Mouse (Mus musculus) limb, embryonic 13.5 days (tissue): ENCODE data around the gene Ttc25. TPM values are rescaled to one million over a fixed set of nuclear protein-coding genes. Genes with fewer than 3 reads are reported as not detected.
A peak's percentile ranks its signal among the peaks of the same experiment; 100 is the strongest.
"Not testable (repeated sequence)": the region's sequence is repeated elsewhere in the genome, so short reads cannot be mapped to it uniquely, and the experiment has no call there.

Source experiments
- ATAC-seq: fragments of 200-750 bp; cut with Nextera tagmentation; 2 replicates; pipeline ENCODE4 v1.8.0; 2017; ENCODE audit warnings: low read depth, moderate number of reproducible peaks, moderate TSS enrichment; ENCODE audit not compliant: low FRiP score
- H3K27ac ChIP-seq: fragments of 300-500 bp; sonication (generic); 2 replicates; pipeline ENCODE4 v1.5.1; 2015; ENCODE audit warnings: inconsistent platforms, mild to moderate bottlenecking, moderate library complexity
- H3K27me3 ChIP-seq: fragments of 300-500 bp; sonication (generic); 2 replicates; pipeline ENCODE4 v1.6.1; 2015; ENCODE audit warnings: mild to moderate bottlenecking, inconsistent platforms
- H3K36me3 ChIP-seq: fragments of 300-500 bp; sonication (generic); 2 replicates; pipeline ENCODE4 v1.6.1; 2015; ENCODE audit warnings: inconsistent platforms, mild to moderate bottlenecking, moderate library complexity
- H3K4me1 ChIP-seq: fragments of 300-500 bp; sonication (generic); 2 replicates; pipeline ENCODE4 v1.6.1; 2015; ENCODE audit warnings: inconsistent platforms
- H3K4me2 ChIP-seq: fragments of 300-500 bp; sonication (generic); replicated peaks from 2 replicates; pipeline ENCODE4 v1.6.1; 2015; ENCODE audit warnings: inconsistent platforms, mild to moderate bottlenecking, moderate library complexity
- H3K4me3 ChIP-seq: fragments of 300-500 bp; sonication (generic); 2 replicates; pipeline ENCODE4 v1.5.1; 2015; ENCODE audit warnings: moderate library complexity, mild to moderate bottlenecking, inconsistent platforms
- H3K9ac ChIP-seq: fragments of 300-500 bp; sonication (generic); 2 replicates; pipeline ENCODE4 v1.6.1; 2015; ENCODE audit warnings: mild to moderate bottlenecking, inconsistent platforms
- H3K9me3 ChIP-seq: fragments of 300-500 bp; sonication (generic); 2 replicates; pipeline ENCODE4 v1.6.1; 2016; ENCODE audit warnings: inconsistent platforms
- WGBS: fragments of 180-500 bp; shearing (Covaris S2); methylation state at CpG from one replicate; pipeline ENCODE4 v1.1.7; 2015; 5-methylcytosine and 5-hydroxymethylcytosine counted together
- polyA plus RNA-seq: library from polyadenylated mRNA; unstranded; fragments of >200 nt; fragmentation: Nextera tagmentation; extraction: Ambion mirVana; gene quantifications from 2 replicates; pipeline ENCODE4 v1.2.1, GENCODE M21; 2015

Gene Ttc25
- polyA plus RNA-seq, 1 experiment from 2014 or later = 0.69 TPM

GRCm38 (mm10) chr11:100534821-100535220 lies 10.6 kb upstream of the Ttc25 start:
- 83% methylated on average over 6 of the region's 6 CpGs for WGBS
- H3K4me1 ChIP-seq, H3K4me2 ChIP-seq, ATAC-seq, H3K27me3 ChIP-seq, H3K36me3 ChIP-seq, H3K27ac ChIP-seq, H3K4me3 ChIP-seq, H3K9me3 ChIP-seq, H3K9ac ChIP-seq: not testable (repeated sequence)

DNA sequence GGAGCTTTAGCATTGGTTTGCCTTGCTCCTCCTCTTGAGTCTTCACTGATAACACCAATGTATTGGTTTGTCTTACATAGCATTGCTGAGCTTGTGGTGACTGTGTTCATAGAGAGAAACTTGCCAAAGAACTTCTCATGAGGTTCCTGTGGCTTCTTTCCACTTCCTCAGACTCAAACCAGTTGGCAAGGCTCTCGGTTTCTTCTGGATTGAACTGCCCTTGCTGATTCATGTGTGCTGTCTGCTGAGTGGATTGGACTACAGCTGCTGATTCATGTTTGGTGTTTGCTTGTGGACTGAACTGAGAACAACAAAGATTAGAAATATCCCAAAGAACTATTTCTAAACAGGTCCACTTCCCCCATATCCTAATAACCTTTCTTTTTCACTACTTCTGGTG lies 9.4 kb upstream of the Ttc25 start:
- Histone ChIP-seq H3K4me3 (no peak overlapping the region), H3K4me1 (no peaks in the 10 kb centered on the region), H3K4me2 (no peak overlapping the region), H3K9ac (no peak overlapping the region), H3K27me3 (no peaks in the 10 kb centered on the region), H3K36me3 (no peaks in the 10 kb centered on the region), H3K9me3 (peaks cover 3% of the 10 kb centered on the region; the same call in 1 of the 2 replicates), H3K27ac (no peak overlapping the region)
- 92% methylated on average over 1 of the region's 1 CpGs for WGBS
- ATAC-seq = no peak

- Histone ChIP-seq H3K27ac (no peak overlapping the region), H3K27me3 (no peaks in the 10 kb centered on the region), H3K36me3 (no peaks in the 10 kb centered on the region), H3K9ac (no peak overlapping the region), H3K4me2 (no peak overlapping the region), H3K4me1 (no peaks in the 10 kb centered on the region), H3K9me3 (peaks cover 3% of the 10 kb centered on the region; the same call in 1 of the 2 replicates), H3K4me3 (no peak overlapping the region)
- ATAC-seq = no peak
Observed at GRCm38 (mm10) chr11:100536466-100536865, 8.9 kb upstream of the Ttc25 start.

DNA sequence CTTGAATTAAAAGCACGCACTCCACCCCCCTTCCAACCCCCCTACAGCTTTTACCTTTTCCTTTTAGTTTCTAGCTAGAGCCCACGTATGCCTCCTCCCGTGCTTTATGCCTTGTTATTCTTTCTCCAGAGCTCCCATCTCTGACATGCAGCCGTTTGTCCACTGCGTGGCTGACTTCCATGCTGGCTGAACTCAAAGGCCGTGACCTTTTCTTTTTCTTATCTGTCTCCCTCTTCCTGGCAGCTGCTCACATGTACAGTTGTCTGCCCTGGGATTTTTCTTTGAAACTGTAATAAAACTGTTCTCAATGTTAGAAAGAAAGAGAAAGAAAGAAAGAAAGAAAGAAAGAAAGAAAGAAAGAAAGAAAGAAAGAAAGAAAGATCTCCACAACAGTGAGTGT lies 4.4 kb upstream of the Ttc25 start:
- H3K9me3 ChIP-seq = no peaks in the 10 kb centered on the region
- no peak overlapping the region for H3K27ac ChIP-seq
- H3K9ac ChIP-seq = no peak overlapping the region
- no peak overlapping the region for H3K4me2 ChIP-seq
- no peak overlapping the region for H3K4me3 ChIP-seq
- ATAC-seq = no peak
- 53% methylated on average over 6 of the region's 6 CpGs for WGBS
- no peaks in the 10 kb centered on the region for H3K36me3 ChIP-seq
- H3K27me3 ChIP-seq = no peaks in the 10 kb centered on the region
- H3K4me1 ChIP-seq = peaks cover 8% of the 10 kb centered on the region; the same call in 1 of the 2 replicates

GRCm38 (mm10) chr11:100541577-100541976 lies 3.8 kb upstream of the Ttc25 start:
- Histone ChIP-seq H3K4me2 (no peak overlapping the region), H3K36me3 (no peaks in the 10 kb centered on the region), H3K9ac (no peak overlapping the region), H3K27ac (no peak overlapping the region), H3K4me3 (no peak overlapping the region), H3K9me3 (no peaks in the 10 kb centered on the region), H3K27me3 (no peaks in the 10 kb centered on the region), H3K4me1 (peaks cover 10% of the 10 kb centered on the region; the same call in 1 of the 2 replicates)
- WGBS = 91% methylated on average over 2 of the region's 2 CpGs
- no peak for ATAC-seq

DNA sequence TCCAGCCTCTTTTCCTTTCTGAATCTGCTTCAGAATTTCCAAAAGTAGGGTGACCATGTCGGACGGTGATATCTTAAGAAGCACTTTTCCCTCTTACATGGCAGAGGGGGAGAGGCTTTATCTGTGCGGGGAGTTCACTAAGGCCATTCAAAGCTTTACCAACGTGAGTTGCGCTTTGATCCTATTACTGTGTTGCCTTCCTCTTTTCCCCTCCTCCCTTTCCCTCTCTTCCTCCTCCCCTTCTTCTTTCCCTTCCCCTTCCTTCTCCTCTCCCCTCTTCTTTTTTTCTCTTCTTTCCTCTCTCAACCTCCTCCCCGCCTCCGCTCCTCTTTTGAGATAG lies 309 bp downstream of the Ttc25 start:
- H3K4me1 ChIP-seq = peaks cover 10% of the 10 kb centered on the region; the same call in 1 of the 2 replicates
- H3K36me3 ChIP-seq = no peaks in the 10 kb centered on the region
- H3K27ac ChIP-seq = no peak overlapping the region
- ATAC-seq = no peak
- peak overlapping the region; percentile 46 for H3K4me3 ChIP-seq
- H3K9me3 ChIP-seq = no peaks in the 10 kb centered on the region; the same call in 1 of the 2 replicates
- H3K4me2 ChIP-seq = peak overlapping the region; percentile 67
- no peaks in the 10 kb centered on the region for H3K27me3 ChIP-seq
- peak overlapping the region; percentile 65 for H3K9ac ChIP-seq
- 31% methylated on average over 7 of the region's 7 CpGs for WGBS

- H3K4me1 ChIP-seq = peaks cover 10% of the 10 kb centered on the region; the same call in 1 of the 2 replicates
- WGBS = 85% methylated on average over 6 of the region's 6 CpGs
- no peaks in the 10 kb centered on the region for H3K27me3 ChIP-seq
- no peak overlapping the region for H3K27ac ChIP-seq
- no peak overlapping the region for H3K4me3 ChIP-seq
- H3K9me3 ChIP-seq = no peaks in the 10 kb centered on the region; the same call in 1 of the 2 replicates
- ATAC-seq = no peak
- H3K4me2 ChIP-seq = no peak overlapping the region
- H3K9ac ChIP-seq = no peak overlapping the region
- no peaks in the 10 kb centered on the region for H3K36me3 ChIP-seq
Observed at GRCm38 (mm10) chr11:100546955-100547354, 1.5 kb downstream of the Ttc25 start.

DNA sequence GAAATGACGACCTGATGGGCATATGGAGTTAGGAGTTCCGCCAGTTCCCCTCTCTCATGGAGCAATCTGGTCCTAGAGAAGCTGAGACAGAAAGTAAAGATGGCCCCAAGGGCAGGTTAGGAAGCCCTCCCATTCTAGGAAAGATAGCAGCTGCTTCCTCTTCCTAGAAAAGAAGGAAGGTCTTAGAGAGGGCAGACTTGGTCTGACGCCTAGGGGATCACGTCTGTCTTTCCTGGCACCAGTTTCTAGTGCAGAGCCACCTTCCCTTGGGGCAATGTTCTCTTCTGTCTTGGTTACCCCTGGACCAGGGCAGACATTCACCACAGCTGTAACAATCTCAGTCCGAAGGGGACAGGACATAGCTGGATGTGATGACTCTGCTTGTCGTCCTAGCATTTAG lies 2.7 kb downstream of the Ttc25 start:
- ATAC-seq = no peak
- no peaks in the 10 kb centered on the region for H3K36me3 ChIP-seq
- H3K4me3 ChIP-seq = no peak overlapping the region
- no peak overlapping the region for H3K4me2 ChIP-seq
- no peaks in the 10 kb centered on the region; the same call in 1 of the 2 replicates for H3K9me3 ChIP-seq
- H3K4me1 ChIP-seq = peaks cover 10% of the 10 kb centered on the region; the same call in 1 of the 2 replicates
- no peak overlapping the region for H3K9ac ChIP-seq
- no peak overlapping the region for H3K27ac ChIP-seq
- H3K27me3 ChIP-seq = no peaks in the 10 kb centered on the region
- 81% methylated on average over 6 of the region's 6 CpGs for WGBS

GRCm38 (mm10) chr11:100549466-100549865 lies 4.1 kb downstream of the Ttc25 start:
- 85% methylated on average over 8 of the region's 8 CpGs for WGBS

DNA sequence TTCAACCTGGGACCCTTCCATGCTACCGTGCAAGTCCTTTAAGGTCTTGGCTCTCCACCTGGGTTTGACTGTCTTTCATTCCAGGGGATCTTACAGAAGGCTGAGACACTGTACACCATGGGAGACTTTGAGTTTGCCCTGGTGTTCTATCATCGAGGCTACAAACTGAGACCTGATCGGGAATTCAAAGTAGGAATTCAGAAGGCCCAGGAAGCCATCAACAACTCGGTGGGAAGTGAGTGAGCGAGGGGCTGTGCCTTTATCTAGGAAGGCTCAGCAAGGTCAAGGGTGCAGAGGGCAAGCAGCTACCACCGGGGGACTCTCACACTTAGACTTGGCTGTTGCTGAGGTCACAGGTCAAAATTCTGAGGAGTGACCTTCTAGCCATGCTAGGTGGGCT lies 4.7 kb downstream of the Ttc25 start:
- H3K27me3 ChIP-seq = no peaks in the 10 kb centered on the region
- H3K9me3 ChIP-seq = no peaks in the 10 kb centered on the region; the same call in 1 of the 2 replicates
- no peak overlapping the region for H3K9ac ChIP-seq
- no peak overlapping the region for H3K27ac ChIP-seq
- 77% methylated on average over 6 of the region's 6 CpGs for WGBS
- no peak for ATAC-seq
- peaks cover 6% of the 10 kb centered on the region; the same call in 1 of the 2 replicates for H3K4me1 ChIP-seq
- H3K4me2 ChIP-seq = no peak overlapping the region
- no peaks in the 10 kb centered on the region for H3K36me3 ChIP-seq
- H3K4me3 ChIP-seq = no peak overlapping the region

More at GRCm38 (mm10) chr11:100549466-100549865, 4.1 kb downstream of the Ttc25 start:
- no peak for ATAC-seq
- H3K36me3 ChIP-seq = no peaks in the 10 kb centered on the region
- H3K9me3 ChIP-seq = no peaks in the 10 kb centered on the region; the same call in 1 of the 2 replicates
- no peak overlapping the region for H3K4me3 ChIP-seq
- H3K27ac ChIP-seq = no peak overlapping the region
- H3K4me1 ChIP-seq = peaks cover 10% of the 10 kb centered on the region; the same call in 1 of the 2 replicates
- H3K27me3 ChIP-seq = no peaks in the 10 kb centered on the region
- H3K9ac ChIP-seq = no peak overlapping the region
- no peak overlapping the region for H3K4me2 ChIP-seq

- WGBS = 76% methylated on average over 4 of the region's 4 CpGs
- no peaks in the 10 kb centered on the region for H3K9me3 ChIP-seq
Observed at GRCm38 (mm10) chr11:100552842-100553241, 7.4 kb downstream of the Ttc25 start.

GRCm38 (mm10) chr11:100555583-100555982 lies 10.2 kb downstream of the Ttc25 start:
- Histone ChIP-seq H3K9ac (no peak overlapping the region; the same call in 1 of the 2 replicates), H3K36me3 (no peaks in the 10 kb centered on the region), H3K4me3 (no peak overlapping the region), H3K27me3 (no peaks in the 10 kb centered on the region), H3K4me1 (no peaks in the 10 kb centered on the region), H3K4me2 (peak overlapping the region; percentile 25; the same call in 1 of the 2 replicates), H3K27ac (no peak overlapping the region), H3K9me3 (no peaks in the 10 kb centered on the region)
- ATAC-seq = no peak
- WGBS = 19% methylated on average over 11 of the region's 11 CpGs

More at GRCm38 (mm10) chr11:100552842-100553241, 7.4 kb downstream of the Ttc25 start:
- H3K4me2 ChIP-seq = no peak overlapping the region
- no peak overlapping the region for H3K4me3 ChIP-seq
- H3K9ac ChIP-seq = no peak overlapping the region
- no peaks in the 10 kb centered on the region for H3K36me3 ChIP-seq
- no peaks in the 10 kb centered on the region for H3K4me1 ChIP-seq
- ATAC-seq = no peak
- H3K27ac ChIP-seq = no peak overlapping the region
- H3K27me3 ChIP-seq = no peaks in the 10 kb centered on the region

- 79% methylated on average over 3 of the region's 3 CpGs for WGBS
- no peak overlapping the region for H3K9ac ChIP-seq
- ATAC-seq = no peak
- H3K4me2 ChIP-seq = no peak overlapping the region
- H3K36me3 ChIP-seq = no peaks in the 10 kb centered on the region
- no peak overlapping the region for H3K27ac ChIP-seq
- H3K9me3 ChIP-seq = no peaks in the 10 kb centered on the region
- no peaks in the 10 kb centered on the region for H3K27me3 ChIP-seq
- H3K4me1 ChIP-seq = no peaks in the 10 kb centered on the region
- no peak overlapping the region for H3K4me3 ChIP-seq
Observed at GRCm38 (mm10) chr11:100557563-100557962, 12.2 kb downstream of the Ttc25 start.
